Mouse (Mus musculus): ENCODE measurements at regions not wholly inside any gene's neighbourhood (a gene's known extent, or its start where the extent isn't known, plus 50 kb on each side); places are given as distances from the start of the nearest gene placed in this dataset.

DNA sequence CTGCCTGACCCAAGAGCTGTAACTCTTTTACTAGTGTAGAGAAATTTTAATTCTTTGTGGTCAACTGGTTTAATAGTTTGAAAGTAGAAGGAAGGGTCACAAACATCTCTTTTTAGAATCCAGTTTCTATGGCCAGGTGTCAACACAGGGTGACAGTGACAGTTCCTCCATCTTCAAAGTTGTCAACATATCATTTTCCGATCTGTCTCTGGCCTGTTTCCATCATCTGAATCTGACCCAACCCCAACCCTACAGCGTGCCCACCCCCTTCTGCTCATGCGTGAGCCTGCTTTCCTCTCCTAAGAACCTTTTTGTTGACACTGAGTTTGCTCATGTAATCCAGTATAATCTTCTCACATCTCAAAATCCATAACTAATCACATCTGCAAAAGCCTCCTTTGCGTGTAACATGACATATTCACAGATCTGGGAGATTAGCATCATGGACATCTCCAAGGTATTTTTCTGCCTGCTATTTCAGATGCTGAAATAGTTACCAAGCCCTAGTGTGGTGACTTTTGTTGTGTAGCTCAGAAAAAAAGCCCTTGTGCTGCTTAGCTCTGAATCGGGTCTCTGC lies 168.4 kb downstream of the B3gnt2 start:
- DNase-seq (ENCODE audit: low spot score in 2 of 2): no peak

DNA sequence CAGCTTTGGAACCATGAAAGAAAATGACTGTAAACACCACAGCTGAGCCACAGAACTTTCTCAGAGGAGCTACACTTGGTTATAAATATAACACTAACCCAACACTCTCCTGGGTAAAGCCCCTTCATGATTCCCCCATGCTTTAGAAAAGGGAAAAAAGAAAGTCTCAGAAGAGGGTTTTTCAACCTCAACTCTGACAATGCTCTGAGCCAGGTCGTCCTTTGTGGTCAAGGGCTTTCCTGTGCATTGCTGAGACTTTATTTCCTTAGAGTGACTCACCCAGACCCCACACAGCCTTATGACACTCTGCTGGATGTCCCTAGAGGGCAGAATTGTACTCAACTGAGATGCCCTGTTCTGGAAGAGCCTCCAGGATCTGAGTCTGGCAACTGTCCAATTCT lies 167.8 kb downstream of the B3gnt2 start:
- no peak for DNase-seq (ENCODE audit: low spot score in 2 of 2)

DNA sequence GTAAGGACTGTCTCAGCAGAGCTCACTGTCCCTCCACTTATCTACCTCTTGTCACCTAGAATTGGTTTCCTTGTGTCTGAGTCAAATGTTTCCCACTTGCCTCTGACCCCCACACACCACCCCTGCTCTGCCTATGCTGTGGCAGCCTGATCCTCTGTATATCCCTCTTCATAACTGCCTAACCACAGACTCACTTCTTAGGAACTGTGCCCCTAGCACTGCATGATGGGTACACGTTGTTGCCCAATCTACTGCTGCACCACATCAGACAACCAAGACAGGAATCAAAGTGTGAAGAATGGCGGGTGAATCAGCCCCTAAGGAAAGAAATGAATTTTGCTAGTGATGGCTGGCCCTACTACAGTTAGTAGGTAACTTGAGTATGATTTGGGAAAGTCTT lies 167.4 kb downstream of the B3gnt2 start:
- no peak for DNase-seq (ENCODE audit: low spot score in 2 of 2)

DNA sequence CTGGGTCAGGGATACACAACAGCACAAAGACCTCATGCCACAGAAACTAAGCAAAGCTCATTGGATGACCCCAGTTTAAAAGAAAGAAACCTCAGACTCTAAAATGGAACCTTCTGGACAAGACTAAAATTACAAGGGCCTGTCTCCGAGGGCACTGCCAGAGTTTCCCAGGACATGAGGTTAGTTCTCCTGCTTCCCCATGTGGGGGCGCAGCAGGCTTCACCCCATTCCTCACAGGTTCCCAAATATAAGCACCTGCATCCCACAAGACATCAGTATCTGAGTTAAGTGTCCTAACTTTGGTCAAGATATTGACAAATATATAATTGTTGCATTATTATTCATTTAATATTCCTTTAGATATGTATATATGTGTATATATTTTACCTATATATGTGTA lies 166.8 kb downstream of the B3gnt2 start:
- no peak for DNase-seq (ENCODE audit: low spot score in 2 of 2)

DNA sequence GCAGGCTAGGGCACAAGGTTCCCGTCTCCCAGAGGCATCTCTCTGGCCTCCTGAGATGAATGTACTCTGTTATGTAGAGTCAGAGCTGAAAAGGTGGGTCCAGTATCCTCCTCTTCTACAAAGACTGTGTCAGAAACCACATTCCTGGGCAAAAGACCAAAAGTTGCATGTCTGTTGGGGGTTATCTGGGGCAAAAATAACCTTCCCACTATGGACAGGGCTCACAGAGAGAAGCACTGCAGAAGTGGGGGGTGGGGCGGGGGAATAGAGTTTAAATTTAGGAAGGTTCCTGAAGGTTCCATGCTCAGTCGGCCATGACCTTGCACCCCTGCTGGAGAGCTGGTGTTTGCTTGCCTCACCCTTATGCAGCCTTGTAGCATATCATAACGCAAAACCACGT lies 165.9 kb downstream of the B3gnt2 start:
- no peak for DNase-seq (ENCODE audit: low spot score in 2 of 2)

DNA sequence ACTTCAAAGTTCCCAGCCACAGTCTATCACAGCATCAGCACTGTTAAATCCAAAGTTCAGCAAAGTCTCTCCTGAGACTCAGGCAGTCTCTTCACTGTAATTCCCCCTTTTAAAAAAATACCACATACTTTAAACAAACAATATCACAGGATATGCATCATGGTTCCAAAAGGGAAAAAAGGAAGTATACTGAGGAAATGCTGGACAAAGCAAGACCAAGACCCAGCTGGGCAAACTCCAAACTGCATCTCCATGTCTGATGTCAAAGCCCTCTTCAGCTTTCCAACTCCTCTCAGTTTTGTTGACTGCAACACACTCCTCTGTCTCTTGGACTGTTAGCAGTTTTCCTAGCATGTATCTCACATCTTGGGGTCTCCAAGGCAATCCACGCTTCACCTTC lies 165.5 kb downstream of the B3gnt2 start:
- DNase-seq (ENCODE audit: low spot score in 2 of 2): no peak

DNA sequence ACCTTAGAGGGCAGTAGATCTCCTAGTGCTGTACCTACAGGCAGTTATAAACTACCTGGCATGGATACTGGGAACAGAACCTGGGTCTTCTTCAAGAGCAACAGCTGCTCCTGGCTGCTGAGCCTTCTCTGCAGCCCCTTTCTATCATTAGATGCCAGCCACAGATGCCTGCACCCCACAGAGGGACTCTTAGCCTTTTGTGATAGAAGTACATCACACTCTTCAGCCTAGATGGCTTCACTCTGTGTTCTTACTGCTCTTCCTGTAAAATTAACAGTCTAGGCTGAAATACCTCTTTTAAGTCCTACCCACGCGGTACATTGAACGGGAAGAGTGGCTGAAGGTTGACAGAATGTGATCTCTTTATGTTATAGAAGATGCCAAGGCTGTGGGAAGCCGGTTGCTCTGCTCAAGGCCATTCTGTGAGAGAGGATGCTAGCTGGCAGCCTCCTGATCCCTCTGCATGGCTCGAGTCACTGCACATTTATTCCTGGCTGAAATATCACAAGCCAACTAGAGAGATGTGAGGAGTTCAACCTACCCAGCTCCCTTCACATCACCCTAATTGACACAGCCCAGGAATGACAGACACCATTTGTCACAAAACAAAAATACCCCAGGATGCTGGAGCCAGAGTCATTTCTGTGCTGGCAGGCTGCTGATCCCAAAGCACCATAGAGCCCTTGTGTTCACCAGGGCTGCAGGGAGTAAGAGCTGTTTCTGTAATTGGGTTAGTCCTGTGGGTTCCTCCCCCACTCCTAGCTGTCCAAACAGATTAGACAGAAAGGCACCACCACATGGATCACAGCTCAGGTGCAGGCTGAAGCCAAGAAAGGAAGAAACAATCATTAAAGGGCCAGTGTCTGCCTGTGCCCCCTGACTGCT lies 162.5 kb downstream of the B3gnt2 start:
- no peak for DNase-seq (ENCODE audit: low spot score in 2 of 2)

DNA sequence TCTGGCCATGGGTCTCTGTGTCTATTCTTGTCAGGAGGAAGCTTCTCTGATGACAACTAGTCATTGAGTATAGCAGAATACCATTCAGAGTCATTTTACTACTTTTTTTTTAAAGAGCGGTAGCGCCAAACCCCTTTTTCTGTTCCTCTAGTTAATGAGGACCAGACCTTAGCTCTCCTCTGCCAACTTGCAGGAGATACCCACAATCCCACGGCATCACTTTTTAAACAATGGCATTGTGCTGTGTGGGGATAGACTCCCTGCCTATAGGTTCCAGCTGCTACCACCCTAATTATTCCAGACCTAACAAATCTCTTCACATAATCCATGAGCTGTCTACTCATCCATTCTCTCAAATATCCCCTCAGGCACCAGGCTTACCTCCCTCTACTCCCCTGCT lies 154.7 kb downstream of the B3gnt2 start:
- no peak for DNase-seq (ENCODE audit: low spot score in 2 of 2)
